Mouse (Mus musculus) spleen, adult 2 months (tissue): ENCODE data around the gene Stk32b.

ENCODE experiments used
- CTCF ChIP-seq: fragments of 200-500 bp; IDR thresholded peaks from 2 replicates; pipeline ENCODE4 v1.5.1; 2011; ENCODE audit warnings: mild to moderate bottlenecking, inconsistent platforms; ENCODE audit not compliant: insufficient read depth, insufficient read length, insufficient replicate concordance; ENCODE audit errors: extremely low read depth
- POLR2A ChIP-seq: fragments of 200-500 bp; IDR thresholded peaks from 2 replicates; pipeline ENCODE4 v1.6.1; 2011; ENCODE audit warnings: low read depth, low read length, inconsistent platforms

DNA sequence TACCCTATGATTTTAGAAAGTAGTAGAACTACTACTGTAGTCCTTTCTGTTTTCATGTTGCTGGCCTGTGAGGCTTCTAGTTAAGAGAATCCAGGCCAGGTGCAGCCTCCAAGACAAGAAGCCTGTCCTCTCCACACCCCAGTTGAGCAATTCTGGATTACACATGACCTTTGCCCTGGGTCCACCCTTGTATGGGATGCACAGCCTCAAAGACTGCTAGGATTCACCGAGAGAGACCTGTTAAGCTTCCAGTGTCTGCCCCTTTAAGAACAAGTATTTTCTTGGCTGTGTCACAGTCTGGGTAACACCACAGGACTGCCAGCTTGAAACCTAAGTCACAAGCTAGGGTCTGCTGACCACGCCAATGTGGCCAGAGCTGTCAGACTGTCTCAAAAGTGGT lies 258.7 kb downstream of the Stk32b start:
- TF ChIP-seq POLR2A (no peak), CTCF (no peak)
